Mouse (Mus musculus) left cerebral cortex, postnatal 36 days (tissue): ENCODE measurements at regions not wholly inside any gene's neighbourhood (a gene's known extent, or its start where the extent isn't known, plus 50 kb on each side); places are given as distances from the start of the nearest gene placed in this dataset.

Experiments used
- DNase-seq, 2 experiments: peaks; one replicate each; pipeline ENCODE4 v3.0.0; 2021 to 2022; ENCODE audit warnings: low spot score in 2 of 2, mixed read lengths in 1 of 2
- intact Hi-C: fragments of 180-260 bp; cut with DNase I; formaldehyde crosslinking; loops from one replicate; pipeline ENCODE4 v1.15.1; 2025

GRCm38 (mm10) chr4:153707218-153707617 is 224.6 kb upstream of the Ajap1 start:
- intact Hi-C loops: no loop called here
- no peak for DNase-seq

GRCm38 (mm10) chr4:153714995-153715645 is 232.5 kb upstream of the Ajap1 start:
- intact Hi-C loops: no loop called here
- no peak for DNase-seq

- intact Hi-C loops: no loop called here
- no peak for DNase-seq
These were observed 234.7 kb upstream of the Ajap1 start for GRCm38 (mm10) chr4:153717273-153717672.

DNA sequence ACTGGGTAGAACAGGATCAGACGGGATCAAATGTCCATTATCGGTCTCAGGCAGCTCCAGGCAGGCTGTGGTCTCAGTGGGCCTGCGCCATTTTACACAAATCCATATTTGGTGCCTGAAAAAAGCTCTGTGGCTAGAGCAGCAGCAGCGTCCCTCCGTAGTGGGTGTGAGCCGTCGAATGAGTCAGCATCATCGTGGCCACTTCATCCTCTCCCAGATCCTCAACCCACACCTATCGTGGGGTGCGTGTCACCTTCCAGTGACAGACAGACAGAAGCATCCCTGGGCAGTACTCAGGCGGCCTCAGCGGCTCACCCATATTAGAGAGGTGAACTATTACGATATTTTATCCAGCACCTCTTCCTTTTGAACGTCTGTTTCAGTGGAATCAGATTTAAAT is 233.0 kb upstream of the A430005L14Rik start:
- intact Hi-C loops: no loop called here
- peak; percentile 28 to 35 for DNase-seq

DNA sequence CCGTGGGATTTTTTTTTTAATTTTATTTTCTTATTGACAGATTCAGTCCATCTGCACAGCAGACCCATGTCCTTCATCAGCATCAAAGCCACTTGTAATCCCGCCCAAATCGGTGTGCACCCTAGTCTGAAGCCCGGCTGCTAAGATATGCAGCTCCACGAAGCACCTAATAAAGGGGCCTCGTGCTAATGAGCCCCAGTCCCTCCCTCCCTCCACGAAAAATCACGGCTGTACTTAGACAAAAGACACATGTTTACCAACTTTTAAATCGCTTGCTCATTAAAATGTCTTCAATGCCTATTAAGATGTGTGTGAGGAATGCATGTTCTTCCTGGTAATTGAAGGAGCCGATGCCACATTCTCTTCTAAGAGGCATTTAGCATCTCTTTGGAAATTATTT is 229.8 kb upstream of the A430005L14Rik start:
- intact Hi-C loops: no loop called here
- DNase-seq: no peak

- no peak for DNase-seq
- intact Hi-C loops: no loop called here
These were observed 229.1 kb upstream of the A430005L14Rik start for GRCm38 (mm10) chr4:153727896-153728422.

DNA sequence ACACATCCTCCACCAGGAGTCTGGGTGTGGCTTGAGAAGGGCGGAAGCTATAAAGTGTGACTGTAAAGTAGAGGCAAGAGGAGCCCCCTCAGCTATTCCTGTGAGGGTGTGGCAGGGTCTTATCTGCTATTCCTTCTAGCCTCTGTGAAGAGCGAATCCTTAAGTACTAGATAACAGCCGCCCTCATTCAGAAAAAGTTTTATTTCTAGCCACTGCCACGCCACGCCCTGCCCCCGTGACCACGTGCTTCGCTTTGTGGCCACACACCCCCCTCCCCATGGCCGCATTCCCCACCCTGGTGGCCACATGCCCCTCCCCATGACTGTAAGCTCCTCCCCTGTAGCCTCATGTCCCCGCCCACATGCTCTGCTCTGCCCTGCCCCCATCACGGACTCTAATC is 218.9 kb upstream of the A430005L14Rik start:
- intact Hi-C loops: no loop called here
- no peak for DNase-seq

GRCm38 (mm10) chr4:153742241-153742640 is 214.8 kb upstream of the A430005L14Rik start:
- DNase-seq: no peak
- intact Hi-C loops: no loop called here

DNA sequence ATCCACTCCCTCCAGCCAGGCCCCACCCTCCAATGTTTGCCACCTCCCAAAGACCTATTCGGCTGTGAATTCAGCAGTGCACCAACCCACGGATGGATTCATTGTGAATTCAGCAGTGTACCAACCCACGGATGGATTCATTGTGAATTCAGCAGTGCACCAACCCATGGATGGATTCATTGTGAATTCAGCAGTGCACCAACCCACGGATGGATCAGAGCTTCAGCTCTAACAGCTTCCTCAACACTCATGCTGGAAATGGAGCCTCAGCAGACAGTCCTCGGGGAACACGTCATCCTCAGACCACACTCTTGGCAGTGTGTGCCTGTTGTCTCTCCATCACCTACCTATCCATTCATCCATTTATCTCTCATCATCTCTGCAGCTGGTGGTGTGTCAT is 204.2 kb upstream of the A430005L14Rik start:
- intact Hi-C loops: no loop called here
- peak; percentile 23 to 41 for DNase-seq

DNA sequence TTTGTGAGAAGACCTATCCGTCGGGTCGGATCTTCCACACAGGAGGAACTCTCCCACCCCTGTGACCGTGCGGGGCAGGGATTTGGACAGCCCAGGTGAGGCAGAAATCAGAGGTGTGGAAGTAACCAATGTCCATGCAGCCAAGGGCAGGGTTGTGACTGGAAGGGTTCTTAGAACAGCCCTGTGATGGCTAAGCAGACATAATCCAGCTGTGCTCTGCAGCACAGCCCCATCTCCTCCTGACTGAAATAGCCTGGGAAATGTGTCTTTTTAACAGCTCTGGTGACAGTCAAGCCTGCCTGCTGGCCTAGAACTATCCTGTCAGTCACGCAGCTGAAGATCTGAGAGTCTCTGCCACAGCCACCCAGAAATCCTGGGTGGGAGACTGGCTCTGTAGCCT is 198.7 kb upstream of the A430005L14Rik start:
- intact Hi-C loops: no loop called here
- DNase-seq: no peak

- no peak for DNase-seq
- intact Hi-C loops: no loop called here
These were observed 198.3 kb upstream of the A430005L14Rik start for GRCm38 (mm10) chr4:153758781-153759180.

- DNase-seq: no peak
- intact Hi-C loops: no loop called here
These were observed 196.1 kb upstream of the A430005L14Rik start for GRCm38 (mm10) chr4:153760934-153761333.

- DNase-seq: no peak
- intact Hi-C loops: no loop called here
These were observed 193.6 kb upstream of the A430005L14Rik start for GRCm38 (mm10) chr4:153763413-153763812.

DNA sequence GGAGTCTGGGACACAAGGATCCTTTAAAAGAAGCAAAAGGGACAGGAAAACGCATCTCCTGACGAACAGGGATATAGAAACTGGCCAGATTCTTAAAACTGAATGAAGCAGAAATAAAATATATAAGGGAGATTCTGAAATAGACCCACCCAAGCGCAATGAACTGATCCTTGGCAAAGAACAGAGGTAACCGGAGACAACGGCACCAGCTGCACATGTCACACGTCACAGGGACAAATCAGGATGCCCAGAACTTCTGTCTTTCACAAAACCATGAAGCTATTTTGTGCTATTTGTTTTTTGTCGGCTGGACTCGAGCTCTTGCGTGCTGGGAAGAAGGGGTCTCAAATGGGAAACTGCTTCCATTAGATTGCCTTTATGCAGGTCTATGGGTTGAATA is 189.3 kb upstream of the A430005L14Rik start:
- intact Hi-C loops: no loop called here
- no peak for DNase-seq

- intact Hi-C loops: no loop called here
- no peak for DNase-seq
These were observed 188.7 kb upstream of the A430005L14Rik start for GRCm38 (mm10) chr4:153768350-153768749.

DNA sequence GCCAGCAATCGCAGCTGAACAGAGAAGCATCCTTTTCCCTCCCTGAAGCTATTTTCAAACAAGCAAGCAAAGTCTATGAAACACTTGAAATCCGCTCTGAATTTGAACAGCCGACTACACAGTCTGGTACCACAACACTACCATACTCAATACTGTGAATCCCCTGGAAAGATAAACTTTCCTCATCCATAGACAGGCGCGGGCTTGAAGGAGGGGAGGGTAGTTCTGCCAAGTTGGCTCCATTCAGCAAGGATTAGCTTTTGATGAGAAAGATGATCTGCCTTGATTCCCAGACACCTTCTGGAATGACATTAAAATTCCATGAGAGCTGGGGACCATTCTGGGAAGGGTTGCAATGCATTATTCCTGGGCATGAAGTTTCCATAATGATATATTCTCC is 186.4 kb upstream of the A430005L14Rik start:
- no peak for DNase-seq
- intact Hi-C loops: no loop called here

- no peak for DNase-seq
- intact Hi-C loops: no loop called here
These were observed 176.5 kb upstream of the A430005L14Rik start for GRCm38 (mm10) chr4:153780501-153780900.

- intact Hi-C loops: no loop called here
- no peak for DNase-seq
These were observed 175.8 kb upstream of the A430005L14Rik start for GRCm38 (mm10) chr4:153781271-153781670.

DNA sequence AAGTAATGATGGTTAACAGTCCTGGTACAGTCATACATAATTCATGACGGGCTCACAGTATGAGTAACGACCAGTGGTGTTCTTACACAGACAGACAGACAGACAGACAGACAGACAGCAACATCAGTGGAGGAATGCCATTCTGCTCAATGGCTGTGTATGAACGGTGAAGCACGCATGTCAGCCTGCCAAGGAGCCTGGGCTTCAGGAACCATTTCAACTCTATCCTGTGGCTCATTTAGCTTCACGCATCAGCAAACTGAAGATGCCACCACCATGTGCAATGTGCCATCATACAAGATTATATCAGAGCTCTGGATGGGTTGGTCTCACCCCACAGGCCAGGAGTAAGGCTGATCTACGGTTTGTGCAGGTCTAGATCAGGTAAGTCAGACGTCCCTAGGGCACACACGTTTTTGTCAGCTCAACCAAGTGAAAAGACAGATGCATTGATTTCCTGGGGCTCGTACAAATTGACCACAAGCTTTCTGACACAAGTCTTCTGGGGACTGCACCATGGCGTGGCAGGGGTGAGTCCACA is 175.0 kb upstream of the A430005L14Rik start:
- intact Hi-C loops: no loop called here
- no peak for DNase-seq

GRCm38 (mm10) chr4:153784401-153784800 is 172.6 kb upstream of the A430005L14Rik start:
- intact Hi-C loops: no loop called here
- DNase-seq: no peak

DNA sequence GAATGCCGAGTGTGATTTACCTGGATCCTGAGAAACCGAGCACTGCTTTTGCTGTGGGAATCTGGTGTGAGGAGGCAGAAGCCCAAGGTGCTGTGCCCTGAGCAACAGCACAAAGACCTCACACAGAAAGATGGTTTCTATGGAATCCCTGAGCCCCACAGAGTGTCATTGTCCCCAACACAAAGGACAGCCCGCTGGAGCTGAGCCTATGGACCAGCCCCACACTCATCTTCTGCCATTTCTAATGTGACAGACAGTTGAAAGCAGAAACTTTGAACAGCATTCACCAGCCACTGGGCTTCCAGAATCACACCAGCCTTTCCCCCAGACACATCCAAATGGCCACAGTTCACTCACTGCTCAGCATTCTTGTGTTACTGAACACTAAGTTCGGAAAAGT is 171.5 kb upstream of the A430005L14Rik start:
- intact Hi-C loops: no loop called here
- no peak for DNase-seq

- intact Hi-C loops: no loop called here
- no peak for DNase-seq
These were observed 164.7 kb upstream of the A430005L14Rik start for GRCm38 (mm10) chr4:153792307-153792706.
